In genomic region chr9:65630631-65631353, GRCm38 (mm10) we compare ENCODE assay signal across 8 mouse cellular contexts. TPM values are rescaled to one million over a fixed set of nuclear protein-coding genes. Genes with fewer than 3 reads are reported as not detected.
DNase-seq lines count a peak whose midpoint lies in the region; ATAC-seq and TF ChIP-seq lines count a peak whose summit lies in the region.

No protein-coding gene starts in this region.

- peak overlapping the region; percentile 96 for H3K9ac ChIP-seq in heart, embryonic 11.5 days (ENCODE audit: low read depth, low read length)
- H3K9ac ChIP-seq in kidney, embryonic 14.5 days (ENCODE audit: low read depth, low read length) = peak overlapping the region; percentile 83
- H3K9ac ChIP-seq in stomach, embryonic 14.5 days (replicated peaks; ENCODE audit: low read depth, low read length) = peak overlapping the region; percentile 73

- no peak overlapping the region for H3K27ac ChIP-seq in cortical plate, adult 2 months (ENCODE audit: insufficient read depth, low read length)
- peak overlapping the region; percentile 95 for H3K27ac ChIP-seq in heart, embryonic 11.5 days (ENCODE audit: low read depth, low read length)
- H3K27ac ChIP-seq in kidney, embryonic 14.5 days (ENCODE audit: low read depth, low read length) = peak overlapping the region; percentile 20; the same call in 1 of the 2 replicates
- peak overlapping the region; percentile 72; the same call in 1 of the 2 replicates for H3K27ac ChIP-seq in stomach, embryonic 14.5 days (ENCODE audit: low read length)

- peak; percentile 9 to 13 for DNase-seq in spleen, adult 18-20 months
- DNase-seq in spleen, postnatal 14 days (ENCODE audit: low spot score in 2 of 2) = no peak
- peak; percentile 19 for DNase-seq in lung, postnatal 14 days

- H3K4me2 ChIP-seq in heart, embryonic 11.5 days = peak overlapping the region; percentile 91
- H3K4me2 ChIP-seq in kidney, embryonic 14.5 days (replicated peaks; ENCODE audit: low read depth, low read length) = peak overlapping the region; percentile 98
- peak overlapping the region; percentile 95 for H3K4me2 ChIP-seq in stomach, embryonic 14.5 days (replicated peaks; ENCODE audit: low read depth, low read length)

- ATAC-seq in heart, embryonic 11.5 days (replicated peaks; ENCODE audit: insufficient number of reproducible peaks, low FRiP score, low TSS enrichment) = peak; percentile 52
- ATAC-seq in kidney, embryonic 14.5 days (ENCODE audit: low FRiP score, low TSS enrichment) = peak; percentile 83
- ATAC-seq in stomach, embryonic 14.5 days (ENCODE audit: insufficient number of reproducible peaks, insufficient read depth, low FRiP score, low read depth) = peak; percentile 68; the same call in 1 of the 2 replicates
- no peak for ATAC-seq in megakaryocyte-erythroid progenitor cell, adult 5-6 weeks (replicated peaks; ENCODE audit: low FRiP score, low TSS enrichment, poor library complexity, severe bottlenecking)

- TF ChIP-seq POLR2A in cortical plate, adult 2 months (IDR thresholded peaks at IDR 0.05; ENCODE audit: extremely low read depth, insufficient read depth, low read length) = no peak

- peak overlapping the region; percentile 54 for H3K4me3 ChIP-seq in cortical plate, adult 2 months (ENCODE audit: insufficient read depth, low read length)
- H3K4me3 ChIP-seq in heart, embryonic 11.5 days (ENCODE audit: low read depth, low read length) = peak overlapping the region; percentile 71
- H3K4me3 ChIP-seq in kidney, embryonic 14.5 days (ENCODE audit: low read length) = peak overlapping the region; percentile 77
- H3K4me3 ChIP-seq in stomach, embryonic 14.5 days (ENCODE audit: low read depth, low read length) = peak overlapping the region; percentile 82

- H3K27me3 ChIP-seq in heart, embryonic 11.5 days (ENCODE audit: control insufficient read depth, insufficient read depth, low read length) = no peaks in the 10 kb centered on the region
- H3K27me3 ChIP-seq in kidney, embryonic 14.5 days (ENCODE audit: control insufficient read depth, insufficient read depth, low read length) = peaks cover 12% of the 10 kb centered on the region
- 0 out of 2 replicates have a peak, but pooled peaks cover 2% of the 10 kb centered on the region for H3K27me3 ChIP-seq in stomach, embryonic 14.5 days (ENCODE audit: control insufficient read depth, insufficient read depth, low read length)

- TF ChIP-seq CTCF in cortical plate, adult 2 months (IDR thresholded peaks at IDR 0.05; ENCODE audit: extremely low read depth, insufficient read depth, low read length) = no peak

- no peaks in the 10 kb centered on the region for H3K36me3 ChIP-seq in heart, embryonic 11.5 days (ENCODE audit: control insufficient read depth, insufficient read depth, low read length)
- H3K36me3 ChIP-seq in kidney, embryonic 14.5 days (ENCODE audit: control insufficient read depth, insufficient read depth, low read length) = no peaks in the 10 kb centered on the region
- H3K36me3 ChIP-seq in stomach, embryonic 14.5 days (ENCODE audit: control insufficient read depth, insufficient read depth, low read length) = no peaks in the 10 kb centered on the region

- no peaks in the 10 kb centered on the region; the same call in 1 of the 2 replicates for H3K4me1 ChIP-seq in cortical plate, adult 2 months (ENCODE audit: control insufficient read depth, insufficient read depth, low read length)
- H3K4me1 ChIP-seq in heart, embryonic 11.5 days (ENCODE audit: control insufficient read depth, insufficient read depth, low read length) = peaks cover 2% of the 10 kb centered on the region; the same call in 1 of the 2 replicates
- H3K4me1 ChIP-seq in kidney, embryonic 14.5 days (ENCODE audit: control insufficient read depth, insufficient read depth, low read length) = peaks cover 14% of the 10 kb centered on the region; the same call in 1 of the 2 replicates
- H3K4me1 ChIP-seq in stomach, embryonic 14.5 days (ENCODE audit: control insufficient read depth, insufficient read depth, low read length) = 0 out of 2 replicates have a peak, but pooled peaks cover 8% of the 10 kb centered on the region

- WGBS in heart, embryonic 11.5 days (ENCODE audit: insufficient replicate concordance) = under 1% methylated on average over 66 of the region's 78 CpGs
- WGBS in kidney, embryonic 14.5 days = under 1% methylated on average over 63 of the region's 78 CpGs
- WGBS in stomach, embryonic 14.5 days = 1% methylated on average over 63 of the region's 78 CpGs

- no peaks in the 10 kb centered on the region for H3K9me3 ChIP-seq in heart, embryonic 11.5 days (replicated peaks; ENCODE audit: control insufficient read depth, low read length)
- no peaks in the 10 kb centered on the region for H3K9me3 ChIP-seq in kidney, embryonic 14.5 days (ENCODE audit: control insufficient read depth, low read length)
- no peaks in the 10 kb centered on the region for H3K9me3 ChIP-seq in stomach, embryonic 14.5 days (ENCODE audit: control insufficient read depth, low read depth, low read length)

RNA-seq across cellular contexts. Expression of gene Rbpms2, which starts 1.3 kb away (rescaled TPM):
- 4.0 and 4.9 TPM in 2 replicates for polyA plus RNA-seq in cortical plate, adult 2 months (2012; rRNA removed)
- polyA plus RNA-seq in heart, embryonic 11.5 days (2014; fragmentation: Nextera tagmentation; extraction: Ambion mirVana) = 154 and 160 TPM in 2 replicates
- 22.4 and 29.1 TPM in 2 replicates for polyA plus RNA-seq in kidney, embryonic 14.5 days (2014; fragmentation: Nextera tagmentation; extraction: Ambion mirVana)
- 28.2 and 32.5 TPM in 2 replicates for polyA plus RNA-seq in stomach, embryonic 14.5 days (2014; fragmentation: Nextera tagmentation; extraction: Ambion mirVana)
- total RNA-seq in megakaryocyte-erythroid progenitor cell, adult 5-6 weeks (2014; fragmentation: Nextera tagmentation) = 1.9 TPM in 1 of 2 replicates, not detected in the other
- total RNA-seq in megakaryocyte-erythroid progenitor cell, adult 5-6 weeks (2017) = 2.5 and 2.8 TPM in 2 replicates

RNA-seq across cellular contexts. Expression of gene Oaz2, which starts 37.0 kb away (rescaled TPM):
- polyA plus RNA-seq in cortical plate, adult 2 months (2012; rRNA removed) = 215 and 220 TPM in 2 replicates
- polyA plus RNA-seq in heart, embryonic 11.5 days (2014; fragmentation: Nextera tagmentation; extraction: Ambion mirVana) = 191 and 256 TPM in 2 replicates
- polyA plus RNA-seq in kidney, embryonic 14.5 days (2014; fragmentation: Nextera tagmentation; extraction: Ambion mirVana) = 194 and 204 TPM in 2 replicates
- polyA plus RNA-seq in stomach, embryonic 14.5 days (2014; fragmentation: Nextera tagmentation; extraction: Ambion mirVana) = 182 and 190 TPM in 2 replicates
- 22.1 and 23.4 TPM in 2 replicates for total RNA-seq in megakaryocyte-erythroid progenitor cell, adult 5-6 weeks (2014; fragmentation: Nextera tagmentation)
- 34.7 and 36.1 TPM in 2 replicates for total RNA-seq in megakaryocyte-erythroid progenitor cell, adult 5-6 weeks (2017)

RNA-seq across cellular contexts. Expression of gene Pif1, which starts 43.8 kb away (rescaled TPM):
- 0.11 and 0.23 TPM in 2 replicates for polyA plus RNA-seq in cortical plate, adult 2 months (2012; rRNA removed)
- 7.6 and 9.5 TPM in 2 replicates for polyA plus RNA-seq in heart, embryonic 11.5 days (2014; fragmentation: Nextera tagmentation; extraction: Ambion mirVana)
- 9.7 and 12.5 TPM in 2 replicates for polyA plus RNA-seq in kidney, embryonic 14.5 days (2014; fragmentation: Nextera tagmentation; extraction: Ambion mirVana)
- polyA plus RNA-seq in stomach, embryonic 14.5 days (2014; fragmentation: Nextera tagmentation; extraction: Ambion mirVana) = 9.9 and 11.0 TPM in 2 replicates
- 5.0 and 14.3 TPM in 2 replicates for total RNA-seq in megakaryocyte-erythroid progenitor cell, adult 5-6 weeks (2014; fragmentation: Nextera tagmentation)
- total RNA-seq in megakaryocyte-erythroid progenitor cell, adult 5-6 weeks (2017) = 6.5 and 6.6 TPM in 2 replicates

RNA-seq across cellular contexts. Expression of gene Plekho2, which starts 51.0 kb away (rescaled TPM):
- 15.3 and 15.4 TPM in 2 replicates for polyA plus RNA-seq in cortical plate, adult 2 months (2012; rRNA removed)
- polyA plus RNA-seq in heart, embryonic 11.5 days (2014; fragmentation: Nextera tagmentation; extraction: Ambion mirVana) = 10.6 and 11.9 TPM in 2 replicates
- 10.8 and 14.1 TPM in 2 replicates for polyA plus RNA-seq in kidney, embryonic 14.5 days (2014; fragmentation: Nextera tagmentation; extraction: Ambion mirVana)
- polyA plus RNA-seq in stomach, embryonic 14.5 days (2014; fragmentation: Nextera tagmentation; extraction: Ambion mirVana) = 17.2 and 21.2 TPM in 2 replicates
- 29.1 and 29.3 TPM in 2 replicates for total RNA-seq in megakaryocyte-erythroid progenitor cell, adult 5-6 weeks (2014; fragmentation: Nextera tagmentation)
- total RNA-seq in megakaryocyte-erythroid progenitor cell, adult 5-6 weeks (2017) = 14.2 and 16.8 TPM in 2 replicates

Comparison
In these comparisons a context has a peak if more than half of its experiments do, and no peak if none do; other contexts are left out.
1. DNase-seq: peak in spleen, adult 18-20 months (2 of 2) and lung, postnatal 14 days (single experiment); none in spleen, postnatal 14 days (0 of 2).
2. Peak in every context shown above with its lines, with median percentiles within 50 percentile points of each other: H3K4me3 ChIP-seq, H3K4me2 ChIP-seq and H3K9ac ChIP-seq.